11 mouse cellular contexts compared by ENCODE assay signal in genomic region chr16:10570708-10571107, GRCm38 (mm10). TPM values are rescaled to one million over a fixed set of nuclear protein-coding genes. Genes with fewer than 3 reads are reported as not detected.
DNase-seq lines count a peak whose midpoint lies in the region; ATAC-seq and TF ChIP-seq lines count a peak whose summit lies in the region.
"Had no signal": no experiment of that assay in that cellular context is flagged by ENCODE, and none has a peak within 500 bp of the region (broad histone marks: within the 10 kb centered on the region; RNA-seq: fewer than 3 reads in every experiment).

No protein-coding gene starts in this region.

- H3K4me3 ChIP-seq in hindbrain, postnatal 0 days (ENCODE audit: low read length) = no peak overlapping the region
- no peak overlapping the region for H3K4me3 ChIP-seq in hindbrain, embryonic 12.5 days
- no peak overlapping the region for H3K4me3 ChIP-seq in forebrain, embryonic 16.5 days (replicated peaks; ENCODE audit: low read length)
- H3K4me3 ChIP-seq: embryonic facial prominence, embryonic 12.5 days; megakaryocyte, embryonic 14.5 days had no signal

- intact Hi-C loops in left cerebral cortex, postnatal 14 days (cut with DNase I) = loop anchor here (1.0 to 5.0 kb wide), 3 partner anchors 57 to 298 kb away; no protein-coding TSS in a partner anchor

- in situ Hi-C loops in Patski (cut with MboI; ENCODE audit: low pct_unique_long_range_greater_than_20kb) = loop anchor here (5.0 to 25.0 kb wide), 2 partner anchors 217 to 467 kb away; partner anchors contain the start of genes Socs1 and Tnp2

- no peak overlapping the region for H3K27ac ChIP-seq in hindbrain, postnatal 0 days
- no peak overlapping the region for H3K27ac ChIP-seq in hindbrain, embryonic 12.5 days
- H3K27ac ChIP-seq in forebrain, embryonic 16.5 days (ENCODE audit: low read length) = no peak overlapping the region
- H3K27ac ChIP-seq: embryonic facial prominence, embryonic 12.5 days had no signal

- POLR2A ChIA-PET in Patski (lab: Charles Lee) = no interaction called here

- no peak overlapping the region for H3K9ac ChIP-seq in hindbrain, postnatal 0 days (replicated peaks; ENCODE audit: low read length)
- H3K9ac ChIP-seq in hindbrain, embryonic 12.5 days = no peak overlapping the region
- no peak overlapping the region for H3K9ac ChIP-seq in forebrain, embryonic 16.5 days (replicated peaks; ENCODE audit: low read depth, low read length)
- H3K9ac ChIP-seq: embryonic facial prominence, embryonic 12.5 days had no signal

- CTCF ChIA-PET in Patski (lab: Charles Lee) = interaction anchor here (0.6 to 2.3 kb wide), 14 partner anchors 8 to 298 kb away, joined by 3 to 10 read pairs (median 4); no protein-coding TSS in a partner anchor

- no peaks in the 10 kb centered on the region for H3K9me3 ChIP-seq in hindbrain, postnatal 0 days (ENCODE audit: low read length)
- H3K9me3 ChIP-seq in hindbrain, embryonic 12.5 days (replicated peaks) = no peaks in the 10 kb centered on the region
- no peaks in the 10 kb centered on the region for H3K9me3 ChIP-seq in forebrain, embryonic 16.5 days (ENCODE audit: control insufficient read depth, low read length)
- H3K9me3 ChIP-seq: embryonic facial prominence, embryonic 12.5 days; G1E; megakaryocyte, embryonic 14.5 days had no signal

- no peaks in the 10 kb centered on the region for H3K27me3 ChIP-seq in hindbrain, postnatal 0 days (ENCODE audit: insufficient read depth, low read length)
- H3K27me3 ChIP-seq in hindbrain, embryonic 12.5 days = no peaks in the 10 kb centered on the region
- no peaks in the 10 kb centered on the region for H3K27me3 ChIP-seq in Patski
- H3K27me3 ChIP-seq in forebrain, embryonic 16.5 days (replicated peaks; ENCODE audit: control insufficient read depth, insufficient read depth, low read length) = no peaks in the 10 kb centered on the region
- H3K27me3 ChIP-seq: embryonic facial prominence, embryonic 12.5 days had no signal

- no peak overlapping the region for H3K4me2 ChIP-seq in hindbrain, postnatal 0 days (ENCODE audit: low read depth, low read length)
- no peak overlapping the region for H3K4me2 ChIP-seq in hindbrain, embryonic 12.5 days (replicated peaks)
- no peak overlapping the region for H3K4me2 ChIP-seq in forebrain, embryonic 16.5 days (ENCODE audit: low read length)
- H3K4me2 ChIP-seq: embryonic facial prominence, embryonic 12.5 days had no signal

- peaks cover 48% of the 10 kb centered on the region for H3K36me3 ChIP-seq in hindbrain, postnatal 0 days (ENCODE audit: insufficient read depth, low read length)
- peaks cover 57% of the 10 kb centered on the region for H3K36me3 ChIP-seq in hindbrain, embryonic 12.5 days
- H3K36me3 ChIP-seq in forebrain, embryonic 16.5 days (ENCODE audit: control insufficient read depth, insufficient read depth) = 0 out of 2 replicates have a peak, but pooled peaks cover 4% of the 10 kb centered on the region

- WGBS in hindbrain, postnatal 0 days = 71% methylated on average over 1 of the region's 1 CpGs
- WGBS in hindbrain, embryonic 12.5 days = 84% methylated on average over 1 of the region's 1 CpGs
- 76% methylated on average over 1 of the region's 1 CpGs for WGBS in forebrain, embryonic 16.5 days

- no peak for ATAC-seq in hindbrain, postnatal 0 days
- no peak for ATAC-seq in hindbrain, embryonic 12.5 days (ENCODE audit: low FRiP score)
- peak; percentile 48 for ATAC-seq in Patski
- ATAC-seq in forebrain, embryonic 16.5 days = no peak

- DNase-seq in hindbrain, postnatal 0 days (ENCODE audit: low spot score) = no peak
- DNase-seq in Patski (ENCODE audit: low read depth, low spot score) (no peak), liver (no peak)
- peak; percentile 28 to 40 for DNase-seq in gastrocnemius, adult 8-10 months (ENCODE audit: low spot score in 2 of 2)
- DNase-seq in left cerebral cortex, postnatal 14 days (ENCODE audit: low spot score in 2 of 2) = peak; percentile 74 to 75
- peak; percentile 69 to 72 for DNase-seq in thymus, postnatal 36 days

- no peaks in the 10 kb centered on the region for H3K4me1 ChIP-seq in hindbrain, postnatal 0 days (ENCODE audit: insufficient read depth, low read length)
- no peaks in the 10 kb centered on the region for H3K4me1 ChIP-seq in hindbrain, embryonic 12.5 days
- H3K4me1 ChIP-seq in forebrain, embryonic 16.5 days (replicated peaks; ENCODE audit: control insufficient read depth, insufficient read depth, low read length) = no peaks in the 10 kb centered on the region

- peak; percentile 32 for TF ChIP-seq CTCF in hindbrain, postnatal 0 days (IDR thresholded peaks at IDR 0.05; ENCODE audit: low read depth)
- TF ChIP-seq CTCF in Patski (IDR thresholded peaks at IDR 0.05) = peak; percentile 89

RNA-seq across cellular contexts. Expression of gene Clec16a, which starts 25.6 kb away (rescaled TPM):
- 62.5 and 70.1 TPM in 2 replicates for total RNA-seq in hindbrain, postnatal 0 days (2014; rRNA removed)
- polyA plus RNA-seq in hindbrain, postnatal 0 days (2015; fragmentation: Nextera tagmentation; extraction: Ambion mirVana) = 62.8 and 67.8 TPM in 2 replicates
- polyA plus RNA-seq in hindbrain, embryonic 12.5 days (2016; fragmentation: Nextera tagmentation; extraction: Ambion mirVana) = 51.4 and 55.5 TPM in 2 replicates
- polyA plus RNA-seq in Patski (2021) = 21.3 TPM
- total RNA-seq in gastrocnemius, adult 8-10 months (2022) = 10 to 100 TPM; 55.6 to 90.9 (median 70.4) TPM
- total RNA-seq in left cerebral cortex, postnatal 14 days (2021) = 10 to 100 TPM; 74.1 to 76.7 TPM
- 69.0 and 72.8 TPM in 2 replicates for polyA plus RNA-seq in forebrain, embryonic 16.5 days (2015; fragmentation: Nextera tagmentation; extraction: Ambion mirVana)

RNA-seq across cellular contexts. Expression of gene Dexi, which starts 27.9 kb away (rescaled TPM):
- total RNA-seq in hindbrain, postnatal 0 days (2014; rRNA removed) = 36.2 and 50.7 TPM in 2 replicates
- 21.6 and 22.8 TPM in 2 replicates for polyA plus RNA-seq in hindbrain, postnatal 0 days (2015; fragmentation: Nextera tagmentation; extraction: Ambion mirVana)
- polyA plus RNA-seq in hindbrain, embryonic 12.5 days (2016; fragmentation: Nextera tagmentation; extraction: Ambion mirVana) = 22.2 and 27.6 TPM in 2 replicates
- 23.5 TPM for polyA plus RNA-seq in Patski (2021)
- total RNA-seq in gastrocnemius, adult 8-10 months (2022) = 10 to 100 TPM; 40.4 to 70.4 (median 53.3) TPM
- 10 to 100 TPM; 43.5 to 50.3 TPM for total RNA-seq in left cerebral cortex, postnatal 14 days (2021)
- polyA plus RNA-seq in forebrain, embryonic 16.5 days (2015; fragmentation: Nextera tagmentation; extraction: Ambion mirVana) = 14.8 and 14.9 TPM in 2 replicates

Comparison
In these comparisons a context has a peak if more than half of its experiments do, and no peak if none do; other contexts are left out.
1. DNase-seq: peak in gastrocnemius, adult 8-10 months (2 of 2), left cerebral cortex, postnatal 14 days (2 of 2) and thymus, postnatal 36 days (2 of 2); none in hindbrain, postnatal 0 days (single experiment), Patski (single experiment) and liver (single experiment).